Mouse (Mus musculus) intestine, postnatal 0 days (tissue): ENCODE results near the gene Gapdh. TPM values are rescaled to one million over a fixed set of nuclear protein-coding genes. Genes with fewer than 3 reads are reported as not detected.

Experiments
- ATAC-seq: fragments of 200-750 bp; cut with Nextera tagmentation; 2 replicates; pipeline ENCODE4 v1.8.0; 2017; ENCODE audit warnings: mild to moderate bottlenecking, moderate TSS enrichment, moderate library complexity
- H3K27ac ChIP-seq: fragments of 300-500 bp; sonication (generic); 2 replicates; pipeline ENCODE4 v1.5.1; 2014; ENCODE audit warnings: mild to moderate bottlenecking, low read depth, low read length, moderate library complexity
- H3K27me3 ChIP-seq: fragments of 300-500 bp; sonication (generic); replicated peaks from 2 replicates; pipeline ENCODE4 v1.6.1; 2014; ENCODE audit warnings: low read length, mixed read lengths; ENCODE audit not compliant: control insufficient read depth, insufficient read depth
- H3K36me3 ChIP-seq: fragments of 300-500 bp; sonication (generic); 2 replicates; pipeline ENCODE4 v1.6.1; 2014; ENCODE audit warnings: mild to moderate bottlenecking, moderate library complexity; ENCODE audit not compliant: control insufficient read depth, insufficient read depth
- H3K4me1 ChIP-seq: fragments of 300-500 bp; sonication (generic); replicated peaks from 2 replicates; pipeline ENCODE4 v1.6.1; 2014; ENCODE audit warnings: antibody characterized with exemption, low read length, mixed read lengths; ENCODE audit not compliant: control insufficient read depth, insufficient read depth
- H3K4me2 ChIP-seq: fragments of 300-500 bp; sonication (generic); replicated peaks from 2 replicates; pipeline ENCODE4 v1.6.1; 2014; ENCODE audit warnings: low read depth, mild to moderate bottlenecking, moderate library complexity
- H3K4me3 ChIP-seq: fragments of 300-500 bp; sonication (generic); 2 replicates; pipeline ENCODE4 v1.5.1; 2014; ENCODE audit warnings: low read depth, low read length
- H3K9ac ChIP-seq: fragments of 300-500 bp; sonication (generic); 2 replicates; pipeline ENCODE4 v1.6.1; 2014; ENCODE audit warnings: mild to moderate bottlenecking, low read depth, low read length
- H3K9me3 ChIP-seq: fragments of 300-500 bp; sonication (generic); 2 replicates; pipeline ENCODE4 v1.6.1; 2016; ENCODE audit warnings: mixed run types; ENCODE audit not compliant: control insufficient read depth
- CTCF ChIP-seq: sonication (generic); IDR thresholded peaks from 2 replicates; pipeline ENCODE4 v1.5.1; 2016; ENCODE audit warnings: low read depth, mild to moderate bottlenecking, control low read depth, antibody characterized with exemption, moderate library complexity
- WGBS: fragments of 180-500 bp; shearing (Covaris S2); extraction: QIAGEN DNeasy Blood & Tissue Kit; methylation state at CpG from one replicate; pipeline ENCODE4 v1.1.7; 2014; 5-methylcytosine and 5-hydroxymethylcytosine counted together
- polyA plus RNA-seq: library from polyadenylated mRNA; unstranded; fragments of >200 nt; fragmentation: Nextera tagmentation; extraction: Ambion mirVana; gene quantifications from 2 replicates; pipeline ENCODE4 v1.2.1, GENCODE M21; 2015

Gapdh gene
- polyA plus RNA-seq: 1,338 and 1,629 TPM in 2 replicates

DNA sequence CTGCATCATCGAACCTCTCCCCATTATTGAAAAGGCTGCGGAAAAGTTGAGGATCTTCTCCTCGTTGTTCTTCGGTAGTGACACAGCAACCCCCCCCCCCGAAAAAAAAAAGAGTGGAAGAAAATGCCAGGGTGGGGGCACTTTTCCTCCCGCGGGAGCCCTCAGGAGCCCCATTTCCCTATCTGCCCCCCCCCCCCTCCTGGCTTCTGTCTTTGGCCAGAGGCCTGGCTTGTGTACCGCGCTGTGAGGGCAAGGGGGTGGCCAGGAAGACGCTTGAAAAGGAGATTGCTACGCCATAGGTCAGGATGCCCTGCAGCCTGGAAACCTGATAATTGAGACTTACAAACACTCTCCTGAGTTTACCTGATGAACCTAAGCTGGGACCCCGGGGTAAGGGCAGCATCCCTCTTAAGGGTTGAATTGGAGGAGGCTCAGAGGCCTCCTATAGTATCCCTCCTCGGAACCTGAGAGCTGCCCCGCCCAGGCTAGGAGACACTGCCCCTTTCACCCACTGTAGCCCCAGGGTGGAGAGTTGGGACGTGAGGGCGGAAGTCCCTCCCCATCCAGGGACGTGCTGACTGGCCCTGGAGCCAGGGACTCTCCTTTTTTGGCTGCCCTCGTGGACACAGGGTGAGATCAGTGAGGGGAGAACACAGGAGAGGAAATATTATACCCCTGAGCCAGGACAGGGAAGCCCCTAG lies at the start of gene Gapdh:
TSS of gene Gapdh (minus strand) at position 417 of the 701 bp plus-strand sequence.
- under 1% methylated on average over 18 of the region's 18 CpGs for WGBS
- H3K4me1 ChIP-seq: 0 out of 2 replicates have a peak, but pooled peaks cover 12% of the 10 kb centered on the region
- no peak for TF ChIP-seq CTCF
- H3K9ac ChIP-seq: peak within 1 kb of the TSS; percentile 76
- no peaks in the 10 kb centered on the region for H3K9me3 ChIP-seq
- H3K4me3 ChIP-seq: peak within 1 kb of the TSS; percentile 84
- H3K27me3 ChIP-seq: no peaks in the 10 kb centered on the region
- peak within 1 kb of the TSS; percentile 92 for H3K27ac ChIP-seq
- peak; percentile 41 for ATAC-seq
- H3K36me3 ChIP-seq: peaks cover 40% of the 10 kb centered on the region
- H3K4me2 ChIP-seq: peak within 1 kb of the TSS; percentile 92

DNA sequence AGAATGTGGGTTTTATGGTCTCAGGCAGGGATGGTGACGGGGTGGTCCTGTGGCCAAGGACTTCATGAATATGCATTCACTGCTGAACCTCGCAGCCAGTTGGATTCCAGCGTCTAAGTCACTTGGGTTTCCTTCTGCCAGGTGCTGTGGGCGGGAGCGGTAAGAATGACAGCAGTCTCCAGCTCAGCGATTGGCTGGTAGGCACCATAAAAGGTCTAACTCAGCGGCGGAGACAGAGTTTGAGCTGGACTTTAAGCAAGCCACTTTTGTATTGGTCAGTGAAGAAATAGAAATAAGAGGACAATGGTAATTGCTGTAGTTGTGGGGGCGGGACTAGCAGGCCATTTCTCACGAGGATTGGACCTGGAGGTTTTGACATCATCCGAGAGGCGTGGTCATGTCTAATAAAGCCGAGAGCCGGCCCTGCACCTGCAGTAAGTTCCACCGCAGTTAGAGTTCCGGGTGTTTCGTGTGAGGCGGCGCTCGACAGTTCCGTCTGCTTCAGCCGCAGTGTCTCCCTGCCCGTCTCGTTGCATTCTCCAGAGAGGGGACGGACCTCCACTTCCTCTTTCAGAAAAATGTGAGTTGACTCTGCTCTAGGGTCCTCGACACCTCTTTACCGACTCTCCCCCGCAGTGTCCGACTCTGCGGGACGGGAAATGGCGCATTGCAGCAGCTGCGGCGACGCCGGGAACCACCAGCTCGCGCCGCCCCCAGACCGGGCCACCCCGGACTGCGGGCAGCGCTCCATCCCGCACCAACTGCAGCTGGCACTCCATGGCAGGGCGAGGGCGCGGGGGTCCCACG lies 49.1 kb upstream of the Gapdh start, which contains the start of gene Vamp1:
TSS of gene Vamp1 (plus strand) at position 404 of the 807 bp plus-strand sequence.
- Histone ChIP-seq H3K4me1 (no peaks in the 10 kb centered on the region; the same call in 1 of the 2 replicates), H3K9me3 (no peaks in the 10 kb centered on the region), H3K27me3 (0 out of 2 replicates have a peak, but pooled peaks cover 3% of the 10 kb centered on the region), H3K4me2 (peak within 1 kb of the TSS; percentile 80), H3K36me3 (peaks cover 17% of the 10 kb centered on the region), H3K9ac (peak within 1 kb of the TSS; percentile 59), H3K4me3 (peak within 1 kb of the TSS; percentile 51), H3K27ac (peak within 1 kb of the TSS; percentile 43; the same call in 1 of the 2 replicates)
- TF ChIP-seq CTCF: 0 out of 2 replicates have a peak, but pooled peaks have one; percentile 3
- under 1% methylated on average over 48 of the region's 48 CpGs for WGBS
- ATAC-seq: peak; percentile 98

- TF ChIP-seq CTCF: no peak
- Histone ChIP-seq H3K4me1 (no peaks in the 10 kb centered on the region; the same call in 1 of the 2 replicates), H3K27me3 (0 out of 2 replicates have a peak, but pooled peaks cover 3% of the 10 kb centered on the region), H3K27ac (no peak overlapping the region), H3K4me3 (no peak overlapping the region), H3K9ac (no peak overlapping the region), H3K9me3 (no peaks in the 10 kb centered on the region), H3K4me2 (no peak overlapping the region), H3K36me3 (0 out of 2 replicates have a peak, but pooled peaks cover 8% of the 10 kb centered on the region)
- 76% methylated on average over 6 of the region's 6 CpGs for WGBS
- no peak for ATAC-seq
Measured at GRCm38 (mm10) chr6:125213715-125214114, 47.4 kb upstream of the Gapdh start.

DNA sequence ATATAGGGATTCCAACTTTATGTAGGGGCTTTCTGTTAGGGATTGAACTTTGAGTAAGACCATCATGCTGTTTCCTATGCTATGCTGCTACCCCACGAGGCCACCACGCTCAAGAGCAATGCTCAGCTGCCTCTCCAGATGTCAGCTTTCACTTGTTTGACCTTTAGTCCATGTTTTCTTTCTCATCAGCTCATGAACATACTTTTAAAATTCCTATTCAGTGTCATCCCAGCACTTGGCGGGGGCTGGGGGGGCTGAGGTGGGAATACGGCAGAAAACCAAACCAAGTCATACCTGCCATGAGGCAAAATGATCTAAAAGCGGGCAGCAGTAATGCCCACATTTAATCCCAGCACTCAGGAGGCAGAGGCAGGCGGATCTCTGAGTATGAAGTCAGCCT lies 46.9 kb upstream of the Gapdh start:
- TF ChIP-seq CTCF: no peak
- H3K4me1 ChIP-seq: no peaks in the 10 kb centered on the region; the same call in 1 of the 2 replicates
- no peaks in the 10 kb centered on the region for H3K9me3 ChIP-seq
- H3K27me3 ChIP-seq: 0 out of 2 replicates have a peak, but pooled peaks cover 3% of the 10 kb centered on the region
- H3K4me2 ChIP-seq: no peak overlapping the region
- no peak overlapping the region for H3K27ac ChIP-seq
- H3K9ac ChIP-seq: no peak overlapping the region
- WGBS: 64% methylated on average over 6 of the region's 6 CpGs
- H3K4me3 ChIP-seq: no peak overlapping the region
- 0 out of 2 replicates have a peak, but pooled peaks cover 2% of the 10 kb centered on the region for H3K36me3 ChIP-seq
- ATAC-seq: no peak

DNA sequence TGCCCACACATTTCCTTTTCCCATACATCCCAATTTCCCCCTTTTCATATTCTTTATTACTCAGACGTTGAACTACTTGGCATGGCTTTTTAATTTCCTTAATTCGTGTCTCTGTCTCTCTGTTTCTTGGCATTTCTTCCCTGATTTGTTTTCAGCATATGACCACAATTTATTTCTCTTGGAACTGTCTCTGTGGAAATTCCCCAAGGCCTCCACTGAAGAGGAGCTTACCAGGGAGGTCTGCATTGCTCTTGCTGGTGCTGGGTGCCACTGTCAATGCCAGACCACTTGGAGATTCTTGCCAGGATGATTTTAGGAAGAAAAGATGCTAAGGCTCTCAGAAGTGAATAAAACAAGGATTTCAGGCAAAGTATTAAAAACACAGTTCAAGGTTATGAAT lies 46.4 kb upstream of the Gapdh start:
- 28% methylated on average over 2 of the region's 2 CpGs for WGBS
- Histone ChIP-seq H3K9me3 (no peaks in the 10 kb centered on the region), H3K4me2 (no peak overlapping the region), H3K9ac (no peak overlapping the region), H3K4me3 (no peak overlapping the region), H3K27me3 (0 out of 2 replicates have a peak, but pooled peaks cover 3% of the 10 kb centered on the region), H3K4me1 (no peaks in the 10 kb centered on the region; the same call in 1 of the 2 replicates), H3K36me3 (no peaks in the 10 kb centered on the region), H3K27ac (no peak overlapping the region)
- ATAC-seq: no peak
- TF ChIP-seq CTCF: no peak

DNA sequence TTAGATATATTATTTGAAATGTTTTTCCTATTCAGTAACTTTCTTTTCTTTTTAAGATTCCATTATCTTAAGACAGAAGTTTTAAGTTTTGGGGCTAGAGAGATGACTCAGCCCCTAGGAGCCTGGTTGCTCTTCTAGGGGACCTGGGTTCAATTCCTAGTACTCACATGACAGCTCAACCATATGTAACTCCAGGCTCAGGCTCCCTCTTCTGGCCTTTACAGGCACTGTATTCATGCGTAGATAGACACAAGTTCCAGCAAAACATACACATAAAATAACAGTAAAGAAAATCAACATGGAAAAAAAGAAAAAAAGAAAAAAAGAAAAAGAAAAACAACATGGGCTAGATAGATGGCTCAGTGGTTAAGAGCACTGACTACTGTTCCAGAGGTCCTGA lies 44.2 kb upstream of the Gapdh start:
- no peak overlapping the region for H3K9ac ChIP-seq
- ATAC-seq: no peak
- H3K4me3 ChIP-seq: no peak overlapping the region
- H3K36me3 ChIP-seq: no peaks in the 10 kb centered on the region
- H3K4me2 ChIP-seq: no peak overlapping the region
- H3K9me3 ChIP-seq: no peaks in the 10 kb centered on the region
- H3K27me3 ChIP-seq: 0 out of 2 replicates have a peak, but pooled peaks cover 3% of the 10 kb centered on the region
- peak; percentile 33 for TF ChIP-seq CTCF
- WGBS: 95% methylated on average over 1 of the region's 1 CpGs
- H3K27ac ChIP-seq: no peak overlapping the region
- no peaks in the 10 kb centered on the region for H3K4me1 ChIP-seq
